Mouse (Mus musculus): ENCODE measurements at regions not wholly inside any gene's neighbourhood (a gene's known extent, or its start where the extent isn't known, plus 50 kb on each side); places are given as distances from the start of the nearest gene placed in this dataset.

DNA sequence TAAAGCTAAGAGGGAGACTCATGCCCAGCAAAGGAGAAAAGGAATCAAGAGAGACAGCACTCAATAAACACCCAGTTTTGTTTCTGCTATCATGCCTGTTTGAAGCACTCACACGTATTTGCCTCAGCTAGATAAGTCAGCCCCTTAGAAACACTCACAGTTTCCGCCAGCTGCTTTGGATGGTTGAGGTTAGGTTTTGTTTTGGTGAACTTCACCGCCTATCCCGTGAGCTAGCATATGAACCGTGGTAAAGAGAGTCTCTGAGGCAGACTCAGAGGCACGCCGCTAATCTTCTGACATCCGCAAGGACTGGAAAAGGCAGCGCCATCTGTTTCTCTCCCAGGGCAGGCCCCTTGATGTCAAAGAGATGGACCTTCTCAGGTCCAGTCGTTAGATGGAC is 73.2 kb upstream of the Prdm1 start:
- TF ChIP-seq MAZ (IDR thresholded peaks at IDR 0.05; ENCODE audit: low read depth, low read length): no peak
- no peak for TF ChIP-seq CTCF (conservative IDR thresholded peaks at IDR 0.05 in 1 of 2, IDR thresholded peaks at IDR 0.05 in 1 of 2; ENCODE audit: low read depth in 2 of 2, low read length in 2 of 2)
- no peak for TF ChIP-seq RCOR1 (conservative IDR thresholded peaks at IDR 0.05; ENCODE audit: low read depth, low read length)
- no peak for TF ChIP-seq E2F4 (IDR thresholded peaks at IDR 0.05; ENCODE audit: insufficient replicate concordance, low read depth, low read length)

Measured in CH12.LX (cell line).